Comparison of ENCODE assay signal across 10 mouse cellular contexts in genomic region chr4:88680362-88680761, GRCm38 (mm10). TPM values are rescaled to one million over a fixed set of nuclear protein-coding genes. Genes with fewer than 3 reads are reported as not detected.
DNase-seq lines count a peak whose midpoint lies in the region; ATAC-seq and TF ChIP-seq lines count a peak whose summit lies in the region.
"Had no signal": no experiment of that assay in that cellular context is flagged by ENCODE, and none has a peak within 500 bp of the region (broad histone marks: within the 10 kb centered on the region; RNA-seq: fewer than 3 reads in every experiment).

No protein-coding gene starts in this region.

- H3K4me1 ChIP-seq in embryonic facial prominence, embryonic 11.5 days (ENCODE audit: control insufficient read depth, insufficient read depth, low read length): no peaks in the 10 kb centered on the region
- H3K4me1 ChIP-seq in embryonic facial prominence, embryonic 10.5 days: no peaks in the 10 kb centered on the region
- no peaks in the 10 kb centered on the region for H3K4me1 ChIP-seq in MEL (ENCODE audit: control insufficient read depth in 1 of 2, insufficient read depth in 2 of 2, low read length in 2 of 2)

- ATAC-seq in embryonic facial prominence, embryonic 11.5 days (replicated peaks; ENCODE audit: insufficient number of reproducible peaks, low FRiP score, low TSS enrichment, low read depth): no peak

- H3K4me2 ChIP-seq in embryonic facial prominence, embryonic 11.5 days (ENCODE audit: low read depth, low read length): no peak overlapping the region

- no peak overlapping the region for H3K4me3 ChIP-seq in embryonic facial prominence, embryonic 11.5 days (ENCODE audit: low read depth, low read length)
- H3K4me3 ChIP-seq in embryonic facial prominence, embryonic 10.5 days: no peak overlapping the region
- H3K4me3 ChIP-seq in left cerebral cortex, adult 2 months: no peak overlapping the region
- H3K4me3 ChIP-seq in MEL (ENCODE audit: control insufficient read depth in 1 of 2, insufficient read depth in 1 of 2, low read depth in 2 of 2, low read length in 2 of 2): no peak overlapping the region

- H3K27me3 ChIP-seq in embryonic facial prominence, embryonic 11.5 days (ENCODE audit: control insufficient read depth, insufficient read depth, low read length): no peaks in the 10 kb centered on the region
- H3K27me3 ChIP-seq in embryonic facial prominence, embryonic 10.5 days (replicated peaks; ENCODE audit: low read depth, poor library complexity, severe bottlenecking): no peaks in the 10 kb centered on the region
- H3K27me3 ChIP-seq in MEL (ENCODE audit: control insufficient read depth in 1 of 2, insufficient read depth in 2 of 2, low read length in 2 of 2): peaks cover 0 to 2% of the 10 kb centered on the region in 2 experiments; a peak in 2 of 4 replicates

- no peaks in the 10 kb centered on the region for H3K9me3 ChIP-seq in embryonic facial prominence, embryonic 11.5 days (replicated peaks; ENCODE audit: control insufficient read depth, low read length)
- no peaks in the 10 kb centered on the region for H3K9me3 ChIP-seq in embryonic facial prominence, embryonic 10.5 days
- H3K9me3 ChIP-seq in MEL (replicated peaks; ENCODE audit: insufficient read depth, low read length): no peaks in the 10 kb centered on the region
- H3K9me3 ChIP-seq: G1E had no signal

- H3K27ac ChIP-seq in embryonic facial prominence, embryonic 11.5 days (replicated peaks; ENCODE audit: low read depth, low read length): no peak overlapping the region
- H3K27ac ChIP-seq in embryonic facial prominence, embryonic 10.5 days (replicated peaks): no peak overlapping the region
- H3K27ac ChIP-seq in left cerebral cortex, adult 2 months: no peak overlapping the region
- no peak overlapping the region for H3K27ac ChIP-seq in MEL (ENCODE audit: control insufficient read depth, low read depth, low read length)

- H3K79me2 ChIP-seq in MEL (ENCODE audit: control insufficient read depth, insufficient read depth, low read length, poor library complexity): no peaks in the 10 kb centered on the region

- WGBS in embryonic facial prominence, embryonic 11.5 days: 51% methylated on average over 8 of the region's 8 CpGs
- 56% methylated on average over 8 of the region's 8 CpGs for WGBS in embryonic facial prominence, embryonic 10.5 days

- TF ChIP-seq RAD21 in MEL (IDR thresholded peaks at IDR 0.05; ENCODE audit: low read depth, low read length): peak; percentile 62

- TF ChIP-seq POLR2A in MEL (IDR thresholded peaks at IDR 0.05; ENCODE audit: control insufficient read depth in 1 of 2, insufficient read depth in 1 of 2, low read depth in 1 of 2, low read length in 2 of 2, poor library complexity in 1 of 2): no peak

- DNase-seq in embryonic facial prominence, embryonic 11.5 days (ENCODE audit: low spot score): peak; percentile 56
- DNase-seq in embryonic facial prominence, embryonic 10.5 days (ENCODE audit: low spot score): no peak
- DNase-seq in left cerebral cortex, adult 2 months (ENCODE audit: extremely low spot score in 1 of 2, low spot score in 2 of 2): peak in 1 of 2 experiments; percentile 25
- DNase-seq in left cerebral cortex, adult 11 months (ENCODE audit: low spot score): no peak
- peak; percentile 62 for DNase-seq in MEL (ENCODE audit: low read depth, low spot score)
- DNase-seq in kidney, postnatal 4 days: peak; percentile 38 to 41
- DNase-seq in urinary bladder, postnatal 25 days (ENCODE audit: low spot score): no peak
- no peak for DNase-seq in gastrocnemius, postnatal 14 days

- intact Hi-C loops in left cerebral cortex, adult 2 months (cut with DNase I): no loop called here
- intact Hi-C loops in gastrocnemius, postnatal 14 days (cut with DNase I; ENCODE audit: low total_unique reads): no loop called here

- TF ChIP-seq CTCF in left cerebral cortex, adult 2 months (IDR thresholded peaks at IDR 0.05): peak; percentile 68
- peak; percentile 24 to 76 (median 52); a peak in 5 of 6 replicates for TF ChIP-seq CTCF in MEL (IDR thresholded peaks at IDR 0.05 in 2 of 3, conservative IDR thresholded peaks at IDR 0.05 in 1 of 3; ENCODE audit: control insufficient read depth in 1 of 3, insufficient read depth in 1 of 3, low read depth in 2 of 3, low read length in 3 of 3, poor library complexity in 1 of 3, severe bottlenecking in 1 of 3)

- H3K9ac ChIP-seq in embryonic facial prominence, embryonic 11.5 days (replicated peaks; ENCODE audit: low read length): no peak overlapping the region
- no peak overlapping the region for H3K9ac ChIP-seq in MEL (ENCODE audit: control insufficient read depth, low read depth, low read length, poor library complexity, severe bottlenecking)

- no peak for TF ChIP-seq EP300 in MEL (IDR thresholded peaks at IDR 0.05; ENCODE audit: low read depth in 1 of 2, low read length in 2 of 2)

- no peaks in the 10 kb centered on the region for H3K36me3 ChIP-seq in embryonic facial prominence, embryonic 11.5 days (replicated peaks; ENCODE audit: control insufficient read depth, insufficient read depth, low read depth, low read length)
- no peaks in the 10 kb centered on the region for H3K36me3 ChIP-seq in embryonic facial prominence, embryonic 10.5 days (replicated peaks)
- peaks cover 0 to 6% of the 10 kb centered on the region in 2 experiments; a peak in 2 of 4 replicates for H3K36me3 ChIP-seq in MEL (ENCODE audit: control insufficient read depth in 1 of 2, insufficient read depth in 2 of 2, low read length in 2 of 2)
- H3K36me3 ChIP-seq: G1E had no signal

TF ChIP-seq in MEL, 35 proteins besides CTCF, POLR2A, EP300 and RAD21:
- TF ChIP-seq SMC3 (IDR thresholded peaks at IDR 0.05; ENCODE audit: low read depth, low read length) (peak; percentile 66), ZC3H11A (IDR thresholded peaks at IDR 0.05; ENCODE audit: low read depth, low read length) (peak; percentile 50), MYC (IDR thresholded peaks at IDR 0.05; ENCODE audit: low read depth, low read length) (no peak)

RNA-seq across cellular contexts. Expression of gene Ifna2, which starts 3.4 kb away (rescaled TPM):
- not detected in 2 replicates for polyA plus RNA-seq in embryonic facial prominence, embryonic 11.5 days (2014; fragmentation: Nextera tagmentation; extraction: Ambion mirVana)
- not detected in 2 replicates for polyA plus RNA-seq in embryonic facial prominence, embryonic 10.5 days (2016; fragmentation: Nextera tagmentation; extraction: Ambion mirVana)
- total RNA-seq in left cerebral cortex, adult 2 months (2021): not detected
- not detected in 2 replicates for total RNA-seq in MEL (2012; rRNA removed)
- not detected for polyA plus RNA-seq in MEL (2012; ENCODE audit: insufficient read depth in 1 of 2, insufficient read length in 2 of 2, low read depth in 1 of 2, low replicate concordance in 2 of 2, missing spikeins in 1 of 2)
- total RNA-seq in gastrocnemius, postnatal 14 days (2021): not detected
- total RNA-seq: G1E; layer of hippocampus, postnatal 25 days had no signal
- polyA plus RNA-seq: G1E had no signal

RNA-seq across cellular contexts. Expression of gene Ifna16, which starts 3.6 kb away (rescaled TPM):
- not detected in 2 replicates for polyA plus RNA-seq in embryonic facial prominence, embryonic 11.5 days (2014; fragmentation: Nextera tagmentation; extraction: Ambion mirVana)
- not detected in 2 replicates for polyA plus RNA-seq in embryonic facial prominence, embryonic 10.5 days (2016; fragmentation: Nextera tagmentation; extraction: Ambion mirVana)
- total RNA-seq in left cerebral cortex, adult 2 months (2021): not detected
- not detected in 2 replicates for total RNA-seq in MEL (2012; rRNA removed)
- not detected for polyA plus RNA-seq in MEL (2012; ENCODE audit: insufficient read depth in 1 of 2, insufficient read length in 2 of 2, low read depth in 1 of 2, low replicate concordance in 2 of 2, missing spikeins in 1 of 2)
- total RNA-seq in gastrocnemius, postnatal 14 days (2021): not detected
- total RNA-seq: G1E; layer of hippocampus, postnatal 25 days had no signal
- polyA plus RNA-seq: G1E had no signal

RNA-seq across cellular contexts. Expression of gene Ifnab, which starts 10.8 kb away (rescaled TPM):
- polyA plus RNA-seq in embryonic facial prominence, embryonic 11.5 days (2014; fragmentation: Nextera tagmentation; extraction: Ambion mirVana): not detected in 2 replicates
- not detected in 2 replicates for polyA plus RNA-seq in embryonic facial prominence, embryonic 10.5 days (2016; fragmentation: Nextera tagmentation; extraction: Ambion mirVana)
- total RNA-seq in left cerebral cortex, adult 2 months (2021): not detected
- total RNA-seq in MEL (2012; rRNA removed): not detected in 2 replicates
- polyA plus RNA-seq in MEL (2012; ENCODE audit: insufficient read depth in 1 of 2, insufficient read length in 2 of 2, low read depth in 1 of 2, low replicate concordance in 2 of 2, missing spikeins in 1 of 2): not detected
- total RNA-seq in gastrocnemius, postnatal 14 days (2021): not detected
- total RNA-seq: G1E; layer of hippocampus, postnatal 25 days had no signal
- polyA plus RNA-seq: G1E had no signal

RNA-seq across cellular contexts. Expression of gene Ifna13, which starts 36.1 kb away (rescaled TPM):
- 0.26 TPM in 1 of 2 replicates, not detected in the other for polyA plus RNA-seq in embryonic facial prominence, embryonic 11.5 days (2014; fragmentation: Nextera tagmentation; extraction: Ambion mirVana)
- not detected in 2 replicates for polyA plus RNA-seq in embryonic facial prominence, embryonic 10.5 days (2016; fragmentation: Nextera tagmentation; extraction: Ambion mirVana)
- not detected for total RNA-seq in left cerebral cortex, adult 2 months (2021)
- total RNA-seq in MEL (2012; rRNA removed): not detected in 2 replicates
- polyA plus RNA-seq in MEL (2012; ENCODE audit: insufficient read depth in 1 of 2, insufficient read length in 2 of 2, low read depth in 1 of 2, low replicate concordance in 2 of 2, missing spikeins in 1 of 2): not detected
- total RNA-seq in gastrocnemius, postnatal 14 days (2021): not detected
- total RNA-seq: G1E; layer of hippocampus, postnatal 25 days had no signal
- polyA plus RNA-seq: G1E had no signal

RNA-seq across cellular contexts. Expression of gene Gm26566, which starts 41.2 kb away (rescaled TPM):
- 1.6 and 1.7 TPM in 2 replicates for polyA plus RNA-seq in embryonic facial prominence, embryonic 11.5 days (2014; fragmentation: Nextera tagmentation; extraction: Ambion mirVana)
- polyA plus RNA-seq in embryonic facial prominence, embryonic 10.5 days (2016; fragmentation: Nextera tagmentation; extraction: Ambion mirVana): 0.80 and 0.90 TPM in 2 replicates
- total RNA-seq in left cerebral cortex, adult 2 months (2021): 1 to 10 TPM in 1 of 2 experiments, under 1 TPM in 1; 0.79 to 1.1 TPM
- 7.8 and 9.8 TPM in 2 replicates for total RNA-seq in MEL (2012; rRNA removed)
- under 1 TPM in 1 of 2 experiments, not detected in 1; 0.40 TPM for polyA plus RNA-seq in MEL (2012; ENCODE audit: insufficient read depth in 1 of 2, insufficient read length in 2 of 2, low read depth in 1 of 2, low replicate concordance in 2 of 2, missing spikeins in 1 of 2)
- under 1 TPM in 1 of 2 experiments, not detected in 1; 0.41 TPM for total RNA-seq in gastrocnemius, postnatal 14 days (2021)

Comparison
In these comparisons a context has a peak if more than half of its experiments do, and no peak if none do; other contexts are left out.
1. DNase-seq: peak in embryonic facial prominence, embryonic 11.5 days (single experiment), MEL (single experiment) and kidney, postnatal 4 days (2 of 2); none in embryonic facial prominence, embryonic 10.5 days (single experiment), left cerebral cortex, adult 11 months (single experiment), urinary bladder, postnatal 25 days (single experiment) and gastrocnemius, postnatal 14 days (single experiment).